Mouse (Mus musculus) thymus, adult 2 months (tissue): ENCODE results near the gene Ugt2b34. TPM values are rescaled to one million over a fixed set of nuclear protein-coding genes. Genes with fewer than 3 reads are reported as not detected.
"Not testable (repeated sequence)": the region's sequence is repeated elsewhere in the genome, so short reads cannot be mapped to it uniquely, and the experiment has no call there.

Source experiments
- DNase-seq: peaks from one replicate; pipeline ENCODE4 v3.0.0; 2021
- H3K27ac ChIP-seq: fragments of 200-500 bp; 2 replicates; pipeline ENCODE4 v1.5.1; 2012; ENCODE audit warnings: low read length, control low read depth; ENCODE audit not compliant: control insufficient read depth, insufficient read depth
- H3K27me3 ChIP-seq: fragments of 200-500 bp; 2 replicates; pipeline ENCODE4 v1.6.1; 2012; ENCODE audit warnings: mild to moderate bottlenecking, low read length, moderate library complexity, mixed read lengths; ENCODE audit not compliant: control insufficient read depth, insufficient read depth
- H3K36me3 ChIP-seq: fragments of 200-500 bp; 2 replicates; pipeline ENCODE4 v1.6.1; 2012; ENCODE audit warnings: mild to moderate bottlenecking, low read length, moderate library complexity; ENCODE audit not compliant: control insufficient read depth, insufficient read depth
- H3K4me1 ChIP-seq: fragments of 200-500 bp; replicated peaks from 2 replicates; pipeline ENCODE4 v1.6.1; 2012; ENCODE audit warnings: low read length; ENCODE audit not compliant: control insufficient read depth, insufficient read depth
- H3K4me3 ChIP-seq: fragments of 200-500 bp; 2 replicates; pipeline ENCODE4 v1.5.1; 2012; ENCODE audit warnings: mild to moderate bottlenecking, low read length, control low read depth, moderate library complexity; ENCODE audit not compliant: control insufficient read depth, insufficient read depth
- CTCF ChIP-seq: fragments of 200-500 bp; IDR thresholded peaks from 2 replicates; pipeline ENCODE4 v1.5.1; 2012; ENCODE audit warnings: mild to moderate bottlenecking, control low read depth, low read length, moderate library complexity, borderline replicate concordance; ENCODE audit not compliant: control insufficient read depth, poor library complexity, insufficient read depth; ENCODE audit errors: extremely low read depth
- POLR2A ChIP-seq: fragments of 200-500 bp; IDR thresholded peaks from 2 replicates; pipeline ENCODE4 v1.6.1; 2012; ENCODE audit warnings: mild to moderate bottlenecking, low read length, control low read depth, moderate library complexity; ENCODE audit not compliant: control insufficient read depth, poor library complexity, insufficient read depth; ENCODE audit errors: extremely low read depth
- WGBS: fragments of 180-500 bp; shearing (Covaris S2); methylation state at CpG from one replicate; pipeline ENCODE4 v1.1.7; 2018; 5-methylcytosine and 5-hydroxymethylcytosine counted together
- polyA plus RNA-seq: library from polyadenylated mRNA; depleted of rRNA; stranded (reverse); fragments of >200 nt; gene quantifications from 2 replicates; pipeline ENCODE4 v1.2.3, GENCODE M21; 2012; rRNA removed

Ugt2b34 gene
- polyA plus RNA-seq, 1 experiment, result 0.09 TPM

GRCm38 (mm10) chr5:86850104-86850503 lies 56.6 kb downstream of the Ugt2b34 start:
- DNase-seq, result no peak
- Histone ChIP-seq H3K36me3 (no peaks in the 10 kb centered on the region), H3K4me1 (no peaks in the 10 kb centered on the region), H3K27me3 (no peaks in the 10 kb centered on the region), H3K4me3 (no peak overlapping the region), H3K27ac (no peak overlapping the region)
- TF ChIP-seq CTCF (no peak), POLR2A (no peak)

DNA sequence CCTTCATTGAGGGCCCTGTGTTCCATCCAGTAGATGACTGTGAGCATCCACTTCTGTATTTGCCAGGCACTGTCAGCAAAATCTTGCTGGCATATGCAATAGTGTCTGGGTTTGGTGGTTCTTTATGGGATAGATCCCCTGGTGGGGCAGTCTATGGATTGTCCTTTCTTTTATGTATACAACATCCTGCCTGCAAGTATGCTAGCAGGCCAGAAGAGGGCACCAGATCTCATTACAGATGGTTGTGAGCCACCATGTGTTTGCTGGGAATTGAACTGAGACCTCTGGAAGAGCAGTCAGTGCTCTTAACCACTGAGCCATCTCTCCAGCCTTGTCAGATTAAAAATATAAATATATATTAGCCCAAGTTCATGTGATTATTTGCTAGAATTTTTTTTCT lies 65.5 kb downstream of the Ugt2b34 start:
- not testable (repeated sequence) for H3K27ac ChIP-seq, H3K4me3 ChIP-seq, DNase-seq

DNA sequence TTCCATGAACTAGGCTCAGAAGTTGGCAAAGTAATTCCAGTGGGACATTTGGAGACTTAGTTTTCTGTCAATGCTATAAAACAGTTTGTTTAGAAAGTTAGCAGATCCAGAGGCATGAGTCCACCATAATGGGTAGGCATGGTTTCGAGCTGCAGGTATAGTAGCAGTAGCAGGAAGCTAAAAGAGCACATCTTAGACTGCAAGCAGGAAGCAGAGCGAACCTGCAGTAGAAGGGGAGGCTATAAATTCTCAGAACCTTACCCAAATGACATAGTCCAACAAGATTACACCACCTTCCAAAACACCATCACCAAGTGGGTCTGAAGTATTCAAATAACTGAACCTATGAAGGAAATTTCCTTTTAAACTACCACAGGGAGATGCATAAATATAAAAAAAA lies 66.5 kb downstream of the Ugt2b34 start:
- H3K27me3 ChIP-seq, result no peaks in the 10 kb centered on the region
- peaks cover 15% of the 10 kb centered on the region for H3K36me3 ChIP-seq
- no peak for TF ChIP-seq CTCF
- no peak for TF ChIP-seq POLR2A
- 39% methylated on average over 2 of the region's 2 CpGs for WGBS
- H3K4me3 ChIP-seq, result no peak overlapping the region
- no peak overlapping the region for H3K27ac ChIP-seq
- H3K4me1 ChIP-seq, result no peaks in the 10 kb centered on the region
- no peak for DNase-seq

More for the DNA sequence above, 65.5 kb downstream of the Ugt2b34 start:
- H3K27me3 ChIP-seq, H3K36me3 ChIP-seq, H3K4me1 ChIP-seq: not testable (repeated sequence)

Other genes with a start within 250 kb of the Ugt2b34 start
- gene Tmprss11b, start 230.6 kb downstream of the Ugt2b34 start, polyA plus RNA-seq, result 0.03 TPM in 1 of 2 replicates, not detected in the other
- gene Tmprss11e, start 161.1 kb downstream of the Ugt2b34 start, polyA plus RNA-seq, result not detected in 2 replicates
- 30.6 and 36.2 TPM in 2 replicates for gene Ythdc1, start 102.7 kb downstream of the Ugt2b34 start, polyA plus RNA-seq
- 0.14 TPM in 1 of 2 replicates, not detected in the other for gene Ugt2b1, start 19.6 kb upstream of the Ugt2b34 start, polyA plus RNA-seq
- 0.04 TPM in 1 of 2 replicates, not detected in the other for gene Ugt2b35, start 93.9 kb upstream of the Ugt2b34 start, polyA plus RNA-seq
- gene Ugt2b36, start 185.6 kb upstream of the Ugt2b34 start, polyA plus RNA-seq, result 0.28 TPM in 1 of 2 replicates, not detected in the other
- gene Ugt2b5, start 233.4 kb upstream of the Ugt2b34 start, polyA plus RNA-seq, result 0.20 TPM in 1 of 2 replicates, not detected in the other